Mouse (Mus musculus) hindbrain, embryonic 12.5 days (tissue): ENCODE data around the gene Slc13a1. TPM values are rescaled to one million over a fixed set of nuclear protein-coding genes. Genes with fewer than 3 reads are reported as not detected.
"Not testable (repeated sequence)": the region's sequence is repeated elsewhere in the genome, so short reads cannot be mapped to it uniquely, and the experiment has no call there.

Experiments
- ATAC-seq: fragments of 200-750 bp; cut with Nextera tagmentation; 2 replicates; pipeline ENCODE4 v1.8.0; 2017; ENCODE audit warnings: moderate TSS enrichment; ENCODE audit not compliant: low FRiP score
- H3K27ac ChIP-seq: fragments of 300-500 bp; sonication (generic); 2 replicates; pipeline ENCODE4 v1.5.1; 2016; ENCODE audit warnings: mild to moderate bottlenecking
- H3K27me3 ChIP-seq: fragments of 300-500 bp; sonication (generic); 2 replicates; pipeline ENCODE4 v1.6.1; 2016; ENCODE audit warnings: mild to moderate bottlenecking
- H3K36me3 ChIP-seq: fragments of 300-500 bp; sonication (generic); 2 replicates; pipeline ENCODE4 v1.6.1; 2016; ENCODE audit warnings: mild to moderate bottlenecking
- H3K4me1 ChIP-seq: fragments of 300-500 bp; sonication (generic); 2 replicates; pipeline ENCODE4 v1.6.1; 2016
- H3K4me2 ChIP-seq: fragments of 300-500 bp; sonication (generic); replicated peaks from 2 replicates; pipeline ENCODE4 v1.6.1; 2016; ENCODE audit warnings: mild to moderate bottlenecking
- H3K4me3 ChIP-seq: fragments of 300-500 bp; sonication (generic); 2 replicates; pipeline ENCODE4 v1.5.1; 2016; ENCODE audit warnings: mild to moderate bottlenecking
- H3K9ac ChIP-seq: fragments of 300-500 bp; sonication (generic); 2 replicates; pipeline ENCODE4 v1.6.1; 2016; ENCODE audit warnings: mild to moderate bottlenecking, moderate library complexity
- H3K9me3 ChIP-seq: fragments of 300-500 bp; sonication (generic); replicated peaks from 2 replicates; pipeline ENCODE4 v1.6.1; 2016; ENCODE audit warnings: mild to moderate bottlenecking
- WGBS: fragments of 180-500 bp; shearing (Covaris S2); methylation state at CpG from one replicate; pipeline ENCODE4 v1.1.7; 2016; 5-methylcytosine and 5-hydroxymethylcytosine counted together
- polyA plus RNA-seq: library from polyadenylated mRNA; unstranded; fragments of >200 nt; fragmentation: Nextera tagmentation; extraction: Ambion mirVana; gene quantifications from 2 replicates; pipeline ENCODE4 v1.2.1, GENCODE M21; 2016

Slc13a1 gene
- polyA plus RNA-seq = 0.09 and 0.13 TPM in 2 replicates

- H3K27me3 ChIP-seq = no peaks in the 10 kb centered on the region
- ATAC-seq = no peak
- H3K4me1 ChIP-seq = no peaks in the 10 kb centered on the region
- H3K4me3 ChIP-seq = no peak within 1 kb of the TSS
- no peak within 1 kb of the TSS for H3K4me2 ChIP-seq
- no peaks in the 10 kb centered on the region for H3K36me3 ChIP-seq
- H3K9me3 ChIP-seq = no peaks in the 10 kb centered on the region
- no peak within 1 kb of the TSS for H3K9ac ChIP-seq
- H3K27ac ChIP-seq = no peak within 1 kb of the TSS
- 91% methylated on average over 5 of the region's 5 CpGs for WGBS
Measured at GRCm38 (mm10) chr6:24167734-24168327, at the start of gene Slc13a1. Gene Slc13a1 (minus strand): TSS chr6:24168092.

DNA sequence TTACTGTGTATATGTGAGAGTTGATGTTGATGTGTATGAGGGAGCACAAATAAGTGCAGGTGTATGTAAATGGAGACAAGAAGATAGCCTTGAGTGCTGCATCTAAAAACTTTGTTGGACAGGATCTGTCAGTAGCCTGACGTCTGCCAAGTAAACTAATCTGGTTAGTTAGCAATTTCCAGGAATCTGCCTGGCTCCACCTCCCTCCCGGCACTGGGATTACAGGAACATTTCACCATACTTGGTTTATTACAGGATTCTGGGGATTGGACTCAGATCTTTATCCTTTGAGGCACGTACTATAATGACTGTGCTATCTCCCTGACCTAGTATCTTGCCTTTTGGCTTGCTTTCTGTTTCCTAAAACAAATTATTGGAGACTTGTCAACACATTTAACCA is 40.0 kb upstream of the Slc13a1 start:
- ATAC-seq = no peak
- Histone ChIP-seq H3K27me3 (no peaks in the 10 kb centered on the region), H3K27ac (no peak overlapping the region), H3K4me3 (no peak overlapping the region), H3K9me3 (no peaks in the 10 kb centered on the region), H3K9ac (no peak overlapping the region), H3K4me2 (no peak overlapping the region), H3K4me1 (no peaks in the 10 kb centered on the region), H3K36me3 (no peaks in the 10 kb centered on the region)
- 90% methylated on average over 3 of the region's 3 CpGs for WGBS

DNA sequence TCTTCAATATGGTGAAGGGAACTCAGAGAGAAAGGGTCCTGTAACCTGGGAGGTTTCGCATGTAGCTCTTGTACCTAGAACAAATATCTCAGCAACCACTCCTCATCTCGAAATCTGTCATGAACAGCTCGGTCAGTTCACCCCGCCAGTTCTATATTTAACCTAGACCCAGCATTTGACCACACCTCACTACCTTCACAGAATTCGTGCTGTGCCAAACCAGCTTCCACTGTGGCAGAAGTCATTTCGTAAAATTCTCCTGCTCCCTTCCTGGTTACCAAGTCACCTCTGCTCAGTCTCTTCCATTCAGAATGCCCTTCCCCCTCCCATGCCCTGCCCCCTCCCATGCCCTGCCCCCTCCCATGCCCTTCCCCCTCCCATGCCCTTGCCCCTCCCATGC is 34.3 kb upstream of the Slc13a1 start:
- Histone ChIP-seq H3K9me3 (no peaks in the 10 kb centered on the region), H3K9ac (no peak overlapping the region), H3K4me3 (no peak overlapping the region), H3K4me2 (no peak overlapping the region), H3K4me1 (no peaks in the 10 kb centered on the region), H3K36me3 (no peaks in the 10 kb centered on the region), H3K27ac (no peak overlapping the region), H3K27me3 (no peaks in the 10 kb centered on the region)
- 89% methylated on average over 6 of the region's 6 CpGs for WGBS
- ATAC-seq = no peak

- 68% methylated on average over 12 of the region's 12 CpGs for WGBS
- no peak overlapping the region for H3K4me2 ChIP-seq
- no peak for ATAC-seq
- no peak overlapping the region for H3K9ac ChIP-seq
- H3K4me1 ChIP-seq = no peaks in the 10 kb centered on the region
- H3K27me3 ChIP-seq = no peaks in the 10 kb centered on the region
- H3K36me3 ChIP-seq = no peaks in the 10 kb centered on the region
- no peak overlapping the region for H3K4me3 ChIP-seq
- no peak overlapping the region for H3K27ac ChIP-seq
- no peaks in the 10 kb centered on the region for H3K9me3 ChIP-seq
Measured at GRCm38 (mm10) chr6:24200644-24201484, 33.0 kb upstream of the Slc13a1 start.

- H3K9ac ChIP-seq, H3K27me3 ChIP-seq, H3K27ac ChIP-seq, H3K4me3 ChIP-seq, H3K4me2 ChIP-seq, H3K9me3 ChIP-seq, ATAC-seq, H3K4me1 ChIP-seq, H3K36me3 ChIP-seq: not testable (repeated sequence)
- WGBS = 87% methylated on average over 10 of the region's 10 CpGs
Measured at GRCm38 (mm10) chr6:24197501-24198195, 29.8 kb upstream of the Slc13a1 start.

GRCm38 (mm10) chr6:24196406-24196805 is 28.5 kb upstream of the Slc13a1 start:
- 33% methylated on average over 5 of the region's 5 CpGs for WGBS
- not testable (repeated sequence) for H3K27me3 ChIP-seq, H3K4me3 ChIP-seq, H3K36me3 ChIP-seq, H3K4me2 ChIP-seq, H3K9ac ChIP-seq, H3K4me1 ChIP-seq, H3K9me3 ChIP-seq, ATAC-seq, H3K27ac ChIP-seq

DNA sequence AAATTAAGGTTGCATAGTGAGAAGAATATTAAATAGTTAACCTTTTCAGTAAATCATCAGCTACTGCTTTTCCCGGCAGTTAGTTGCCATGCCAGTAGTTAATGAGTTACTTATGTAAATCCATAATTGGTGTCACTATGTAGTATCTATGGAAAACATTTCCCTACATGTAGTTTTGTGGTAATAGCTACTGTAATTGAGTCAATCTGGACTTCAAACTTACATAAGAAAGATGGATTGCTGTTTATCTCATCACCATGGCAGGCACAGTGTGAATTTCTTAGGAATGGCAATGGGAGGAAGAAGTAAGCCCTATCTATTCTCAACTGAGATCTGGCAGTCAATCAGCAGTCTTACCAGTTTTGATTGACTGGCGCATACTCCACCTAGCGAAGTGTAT is 15.5 kb upstream of the Slc13a1 start:
- Histone ChIP-seq H3K27me3 (no peaks in the 10 kb centered on the region), H3K4me2 (no peak overlapping the region), H3K4me1 (no peaks in the 10 kb centered on the region), H3K36me3 (no peaks in the 10 kb centered on the region), H3K9me3 (no peaks in the 10 kb centered on the region), H3K4me3 (no peak overlapping the region), H3K9ac (no peak overlapping the region), H3K27ac (no peak overlapping the region)
- 87% methylated on average over 3 of the region's 3 CpGs for WGBS
- no peak for ATAC-seq

DNA sequence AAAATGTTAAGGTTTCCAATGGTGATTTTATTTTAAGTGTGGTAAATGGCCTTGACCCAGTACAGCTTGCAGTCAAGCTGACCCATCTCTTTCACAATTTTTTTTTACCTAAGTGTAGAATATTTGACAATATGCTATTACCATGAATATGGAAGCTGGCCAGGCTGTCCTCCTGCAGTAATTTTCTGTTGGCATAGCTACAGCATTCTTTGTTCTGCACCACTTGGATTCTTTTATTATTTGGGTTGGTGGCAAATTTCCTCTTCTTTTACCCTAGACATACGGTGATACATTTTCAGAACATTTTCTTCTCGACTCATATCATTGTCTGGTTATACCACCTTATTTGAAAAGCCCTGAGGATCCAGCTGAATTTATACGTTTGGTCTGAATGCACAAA is 7.5 kb upstream of the Slc13a1 start:
- 77% methylated on average over 3 of the region's 3 CpGs for WGBS
- Histone ChIP-seq H3K4me2 (no peak overlapping the region), H3K27me3 (no peaks in the 10 kb centered on the region), H3K9ac (no peak overlapping the region), H3K27ac (no peak overlapping the region), H3K9me3 (no peaks in the 10 kb centered on the region), H3K4me3 (no peak overlapping the region), H3K36me3 (no peaks in the 10 kb centered on the region), H3K4me1 (no peaks in the 10 kb centered on the region)
- no peak for ATAC-seq

- Histone ChIP-seq H3K4me1 (no peaks in the 10 kb centered on the region), H3K9me3 (no peaks in the 10 kb centered on the region), H3K4me3 (no peak overlapping the region), H3K27ac (no peak overlapping the region), H3K4me2 (no peak overlapping the region), H3K9ac (no peak overlapping the region), H3K27me3 (no peaks in the 10 kb centered on the region), H3K36me3 (no peaks in the 10 kb centered on the region)
- ATAC-seq = no peak
Measured at GRCm38 (mm10) chr6:24173951-24174350, 6.1 kb upstream of the Slc13a1 start.

GRCm38 (mm10) chr6:24172736-24173135 is 4.8 kb upstream of the Slc13a1 start:
- H3K4me1 ChIP-seq = no peaks in the 10 kb centered on the region
- H3K27ac ChIP-seq = no peak overlapping the region
- no peaks in the 10 kb centered on the region for H3K9me3 ChIP-seq
- H3K4me2 ChIP-seq = no peak overlapping the region
- H3K4me3 ChIP-seq = no peak overlapping the region
- 44% methylated on average over 2 of the region's 2 CpGs for WGBS
- no peaks in the 10 kb centered on the region for H3K36me3 ChIP-seq
- no peak overlapping the region for H3K9ac ChIP-seq
- H3K27me3 ChIP-seq = no peaks in the 10 kb centered on the region
- ATAC-seq = no peak

DNA sequence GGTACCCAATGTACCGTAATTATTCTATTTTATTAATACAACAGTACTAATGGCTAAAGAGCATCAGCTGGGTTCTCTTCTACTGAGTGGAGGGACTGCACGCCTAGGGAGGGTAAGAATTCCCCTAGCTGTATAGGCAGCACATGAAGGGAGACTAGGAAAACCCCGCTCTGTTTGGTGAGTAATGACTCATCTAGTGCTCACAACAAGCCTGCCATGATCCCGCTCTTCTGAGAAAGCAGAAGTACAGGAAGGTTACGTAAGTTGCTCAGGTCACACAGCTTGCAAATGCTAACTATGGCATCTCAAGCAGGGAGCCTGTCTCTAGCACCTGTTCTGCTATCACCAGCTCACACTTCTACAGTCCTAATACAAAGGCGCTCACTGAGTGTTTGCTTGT is 1.1 kb downstream of the Slc13a1 start:
- no peak overlapping the region for H3K9ac ChIP-seq
- ATAC-seq = no peak
- WGBS = 91% methylated on average over 6 of the region's 6 CpGs
- H3K4me3 ChIP-seq = no peak overlapping the region
- no peaks in the 10 kb centered on the region for H3K36me3 ChIP-seq
- no peaks in the 10 kb centered on the region for H3K9me3 ChIP-seq
- H3K27ac ChIP-seq = no peak overlapping the region
- H3K4me2 ChIP-seq = no peak overlapping the region
- no peaks in the 10 kb centered on the region for H3K27me3 ChIP-seq
- no peaks in the 10 kb centered on the region for H3K4me1 ChIP-seq

- H3K4me3 ChIP-seq = no peak overlapping the region
- no peak for ATAC-seq
- no peak overlapping the region for H3K9ac ChIP-seq
- H3K27ac ChIP-seq = no peak overlapping the region
- H3K4me2 ChIP-seq = no peak overlapping the region
- no peaks in the 10 kb centered on the region for H3K36me3 ChIP-seq
- H3K9me3 ChIP-seq = no peaks in the 10 kb centered on the region
- H3K27me3 ChIP-seq = no peaks in the 10 kb centered on the region
- no peaks in the 10 kb centered on the region for H3K4me1 ChIP-seq
- WGBS = 72% methylated on average over 3 of the region's 3 CpGs
Measured at GRCm38 (mm10) chr6:24165249-24165648, 2.6 kb downstream of the Slc13a1 start.
